Mouse (Mus musculus) midbrain, embryonic 16.5 days (tissue): ENCODE data around the gene Robo3. TPM values are rescaled to one million over a fixed set of nuclear protein-coding genes. Genes with fewer than 3 reads are reported as not detected.

Experiments used
- ATAC-seq: fragments of 200-750 bp; cut with Nextera tagmentation; 2 replicates; pipeline ENCODE4 v1.8.0; 2017; ENCODE audit warnings: moderate TSS enrichment
- H3K27ac ChIP-seq: fragments of 300-500 bp; sonication (generic); 2 replicates; pipeline ENCODE4 v1.5.1; 2014; ENCODE audit warnings: mild to moderate bottlenecking, low read length, mixed read lengths
- H3K27me3 ChIP-seq: fragments of 300-500 bp; sonication (generic); 2 replicates; pipeline ENCODE4 v1.6.1; 2014; ENCODE audit warnings: low read depth, low read length, mixed read lengths; ENCODE audit not compliant: control insufficient read depth, insufficient read depth
- H3K36me3 ChIP-seq: fragments of 300-500 bp; sonication (generic); 2 replicates; pipeline ENCODE4 v1.6.1; 2014; ENCODE audit warnings: mild to moderate bottlenecking, low read length, moderate library complexity, mixed read lengths; ENCODE audit not compliant: control insufficient read depth, insufficient read depth
- H3K4me1 ChIP-seq: fragments of 300-500 bp; sonication (generic); 2 replicates; pipeline ENCODE4 v1.6.1; 2014; ENCODE audit warnings: mild to moderate bottlenecking, low read length, mixed read lengths; ENCODE audit not compliant: control insufficient read depth, insufficient read depth
- H3K4me2 ChIP-seq: fragments of 300-500 bp; sonication (generic); 2 replicates; pipeline ENCODE4 v1.6.1; 2014; ENCODE audit warnings: mild to moderate bottlenecking, low read length, mixed read lengths
- H3K4me3 ChIP-seq: fragments of 300-500 bp; sonication (generic); 2 replicates; pipeline ENCODE4 v1.5.1; 2014; ENCODE audit warnings: low read depth, mild to moderate bottlenecking, low read length, moderate library complexity, mixed read lengths
- H3K9ac ChIP-seq: fragments of 300-500 bp; sonication (generic); 2 replicates; pipeline ENCODE4 v1.6.1; 2014; ENCODE audit warnings: low read depth, low read length, mixed read lengths
- H3K9me3 ChIP-seq: fragments of 300-500 bp; sonication (generic); replicated peaks from 2 replicates; pipeline ENCODE4 v1.6.1; 2014; ENCODE audit warnings: mild to moderate bottlenecking, low read length, mixed read lengths; ENCODE audit not compliant: control insufficient read depth, poor library complexity, severe bottlenecking
- WGBS: fragments of 180-500 bp; shearing (Covaris S2); extraction: QIAGEN DNeasy Blood & Tissue Kit; methylation state at CpG from one replicate; pipeline ENCODE4 v1.1.7; 2014; 5-methylcytosine and 5-hydroxymethylcytosine counted together
- polyA plus RNA-seq: library from polyadenylated mRNA; unstranded; fragments of >200 nt; fragmentation: Nextera tagmentation; extraction: Ambion mirVana; gene quantifications from 2 replicates; pipeline ENCODE4 v1.2.1, GENCODE M21; 2015

The Robo3 gene
- polyA plus RNA-seq, 1 experiment from 2014 or later = 4.2 TPM

DNA sequence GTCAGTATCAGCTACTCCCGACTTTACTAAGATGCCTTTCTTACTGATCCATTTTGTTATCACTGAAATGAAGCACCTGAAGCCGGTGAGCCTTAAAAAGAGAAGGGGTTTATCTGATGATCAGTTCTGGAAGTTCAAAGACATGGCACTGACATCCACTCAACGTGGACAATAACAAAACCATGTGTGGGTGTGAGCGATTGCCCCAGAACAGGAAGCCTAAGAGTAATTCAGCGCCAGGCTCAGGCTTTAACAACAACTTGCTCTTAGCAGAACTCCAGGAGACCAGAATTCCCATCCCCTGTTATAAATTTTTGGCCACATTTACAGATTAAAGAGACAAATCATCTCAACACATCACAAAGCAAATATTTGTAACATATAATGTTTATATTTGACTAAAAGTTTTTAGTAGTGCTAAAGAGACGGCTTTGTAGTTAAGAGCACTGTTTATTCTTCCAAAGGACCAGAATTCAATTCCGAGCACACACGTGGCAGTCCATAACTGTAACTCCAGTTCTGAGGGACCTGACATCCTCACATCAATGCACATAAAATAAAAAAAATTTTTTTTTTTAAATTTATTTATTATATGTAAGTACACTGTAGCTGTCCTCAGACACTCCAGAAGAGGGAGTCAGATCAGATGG lies 39.4 kb downstream of the Robo3 start:
- Histone ChIP-seq H3K9me3 (no peaks in the 10 kb centered on the region), H3K4me3 (no peak overlapping the region), H3K4me2 (no peak overlapping the region), H3K27ac (no peak overlapping the region), H3K27me3 (no peaks in the 10 kb centered on the region), H3K4me1 (no peaks in the 10 kb centered on the region), H3K9ac (no peak overlapping the region), H3K36me3 (no peaks in the 10 kb centered on the region)
- 83% methylated on average over 8 of the region's 8 CpGs for WGBS
- no peak for ATAC-seq

GRCm38 (mm10) chr9:37392071-37392470 lies 41.0 kb downstream of the Robo3 start:
- no peak overlapping the region for H3K4me2 ChIP-seq
- H3K27me3 ChIP-seq = no peaks in the 10 kb centered on the region
- no peaks in the 10 kb centered on the region for H3K4me1 ChIP-seq
- 40% methylated on average over 2 of the region's 2 CpGs for WGBS
- ATAC-seq = no peak
- no peak overlapping the region for H3K4me3 ChIP-seq
- H3K9me3 ChIP-seq = no peaks in the 10 kb centered on the region
- H3K9ac ChIP-seq = no peak overlapping the region
- no peaks in the 10 kb centered on the region for H3K36me3 ChIP-seq
- no peak overlapping the region for H3K27ac ChIP-seq

DNA sequence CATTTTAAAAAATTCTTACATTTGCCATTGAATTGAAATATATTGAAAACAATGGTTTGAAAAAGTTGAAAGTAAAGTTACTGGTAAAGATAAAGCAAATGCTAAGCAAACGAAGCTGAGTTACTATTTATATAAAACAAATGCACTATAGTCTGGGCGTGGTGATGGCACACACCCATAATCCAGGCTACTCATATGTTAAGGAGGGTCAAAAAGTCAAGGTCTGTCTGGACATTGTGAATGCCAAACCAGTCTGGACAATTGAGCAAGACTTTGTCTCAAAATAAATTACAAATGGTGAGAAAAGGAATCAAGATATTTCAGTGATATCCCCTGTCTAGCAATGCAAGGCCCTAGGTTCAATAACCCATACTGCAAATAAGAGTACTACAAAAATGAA lies 42.2 kb downstream of the Robo3 start:
- no peaks in the 10 kb centered on the region for H3K36me3 ChIP-seq
- H3K4me1 ChIP-seq = no peaks in the 10 kb centered on the region
- no peak overlapping the region for H3K4me2 ChIP-seq
- no peaks in the 10 kb centered on the region for H3K27me3 ChIP-seq
- H3K9ac ChIP-seq = no peak overlapping the region
- ATAC-seq = no peak
- no peak overlapping the region for H3K4me3 ChIP-seq
- no peak overlapping the region for H3K27ac ChIP-seq
- H3K9me3 ChIP-seq = no peaks in the 10 kb centered on the region
- 69% methylated on average over 2 of the region's 2 CpGs for WGBS

- Histone ChIP-seq H3K4me2 (peak overlapping the region; percentile 76), H3K4me1 (no peaks in the 10 kb centered on the region), H3K9me3 (no peaks in the 10 kb centered on the region), H3K27me3 (peaks cover 3% of the 10 kb centered on the region; the same call in 1 of the 2 replicates), H3K9ac (peak overlapping the region; percentile 88), H3K4me3 (peak overlapping the region; percentile 52), H3K27ac (peak overlapping the region; percentile 72), H3K36me3 (no peaks in the 10 kb centered on the region)
- 6% methylated on average over 54 of the region's 54 CpGs for WGBS
- peak; percentile 90 for ATAC-seq
Observed at GRCm38 (mm10) chr9:37384284-37385182, 48.5 kb downstream of the Robo3 start.

GRCm38 (mm10) chr9:37383161-37383560 lies 49.9 kb downstream of the Robo3 start:
- no peak overlapping the region for H3K4me2 ChIP-seq

GRCm38 (mm10) chr9:37375718-37376117 lies 57.3 kb downstream of the Robo3 start:
- no peak overlapping the region for H3K4me3 ChIP-seq
- WGBS = 89% methylated on average over 5 of the region's 5 CpGs
- H3K4me1 ChIP-seq = no peaks in the 10 kb centered on the region
- no peaks in the 10 kb centered on the region for H3K36me3 ChIP-seq
- H3K9ac ChIP-seq = no peak overlapping the region
- no peak overlapping the region for H3K27ac ChIP-seq
- H3K4me2 ChIP-seq = no peak overlapping the region
- H3K9me3 ChIP-seq = no peaks in the 10 kb centered on the region
- H3K27me3 ChIP-seq = no peaks in the 10 kb centered on the region
- no peak for ATAC-seq

More at GRCm38 (mm10) chr9:37383161-37383560, 49.9 kb downstream of the Robo3 start:
- no peaks in the 10 kb centered on the region for H3K4me1 ChIP-seq
- H3K9ac ChIP-seq = no peak overlapping the region
- H3K36me3 ChIP-seq = no peaks in the 10 kb centered on the region
- ATAC-seq = no peak
- WGBS = 99% methylated on average over 6 of the region's 6 CpGs
- no peak overlapping the region for H3K27ac ChIP-seq
- no peaks in the 10 kb centered on the region for H3K9me3 ChIP-seq
- H3K27me3 ChIP-seq = peaks cover 3% of the 10 kb centered on the region; the same call in 1 of the 2 replicates
- H3K4me3 ChIP-seq = no peak overlapping the region

DNA sequence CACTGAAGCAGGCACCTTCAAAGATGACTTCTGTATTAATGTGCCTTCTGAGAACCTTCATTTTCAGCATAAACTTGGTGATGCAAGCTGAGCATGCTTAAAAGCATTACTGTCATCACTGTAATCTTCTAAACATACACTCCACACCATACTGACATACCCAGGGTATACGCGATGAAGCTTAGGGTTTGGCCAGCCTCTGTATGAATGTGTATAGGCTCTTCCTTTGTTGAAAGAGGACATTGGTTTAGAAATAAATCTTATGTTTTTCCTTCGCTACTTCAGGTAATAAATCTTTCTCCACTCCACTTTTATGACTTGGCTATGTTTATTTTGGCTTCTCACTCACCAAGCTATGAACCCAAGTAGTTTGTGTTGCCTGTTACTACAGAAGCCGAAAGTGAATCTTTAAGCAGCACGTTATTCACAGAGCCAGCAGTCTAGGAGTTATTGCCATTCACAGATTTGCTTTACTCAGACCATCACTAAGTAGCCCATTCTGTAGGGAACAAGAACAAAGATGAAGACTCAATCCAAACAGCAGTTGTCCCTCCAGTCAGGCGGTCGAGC lies 61.7 kb downstream of the Robo3 start:
- H3K4me3 ChIP-seq = no peak overlapping the region
- no peak overlapping the region for H3K4me2 ChIP-seq
- WGBS = 86% methylated on average over 7 of the region's 7 CpGs
- H3K27ac ChIP-seq = no peak overlapping the region
- no peaks in the 10 kb centered on the region for H3K36me3 ChIP-seq
- H3K27me3 ChIP-seq = no peaks in the 10 kb centered on the region
- no peaks in the 10 kb centered on the region for H3K4me1 ChIP-seq
- no peaks in the 10 kb centered on the region for H3K9me3 ChIP-seq
- H3K9ac ChIP-seq = no peak overlapping the region
- no peak for ATAC-seq

DNA sequence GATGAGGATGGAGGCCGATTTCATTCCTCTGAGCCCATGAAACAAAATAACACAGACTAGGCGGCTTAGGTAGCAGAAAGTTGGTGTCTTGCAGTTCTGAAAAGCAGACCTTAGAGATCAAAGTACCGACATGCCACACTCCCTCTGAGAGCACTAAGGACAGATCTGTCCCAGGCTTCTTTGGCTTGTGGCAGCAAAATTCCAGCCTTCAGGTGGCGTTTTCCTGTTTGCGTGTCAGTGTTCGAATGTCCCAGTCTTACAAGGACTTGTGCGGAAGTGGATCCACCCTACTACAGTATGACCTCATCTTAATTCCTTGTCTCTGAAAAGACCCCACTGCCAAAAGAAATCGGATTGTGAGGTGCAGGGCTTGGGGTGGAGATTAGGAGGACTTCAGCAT lies 64.2 kb downstream of the Robo3 start:
- peak overlapping the region; percentile 31; the same call in 1 of the 2 replicates for H3K4me2 ChIP-seq
- no peaks in the 10 kb centered on the region for H3K27me3 ChIP-seq
- no peak for ATAC-seq
- WGBS = 79% methylated on average over 8 of the region's 8 CpGs
- no peaks in the 10 kb centered on the region for H3K4me1 ChIP-seq
- no peak overlapping the region for H3K9ac ChIP-seq
- H3K36me3 ChIP-seq = no peaks in the 10 kb centered on the region
- H3K4me3 ChIP-seq = 0 out of 2 replicates have a peak overlapping the region, but pooled peaks have one; percentile 2
- no peak overlapping the region for H3K27ac ChIP-seq
- H3K9me3 ChIP-seq = no peaks in the 10 kb centered on the region
